Mouse (Mus musculus) cerebellum, postnatal 36 days (tissue): ENCODE data around the gene Slc15a5.
A peak's percentile ranks its signal among the peaks of the same experiment; 100 is the strongest.

Experiments used
- DNase-seq, 2 experiments: peaks; one replicate each; pipeline ENCODE4 v3.0.0; 2021 to 2022; ENCODE audit warnings: mixed read lengths in 2 of 2

The Slc15a5 gene

GRCm38 (mm10) chr6:138054956-138055355, 24.8 kb downstream of the Slc15a5 start:
- no peak for DNase-seq

DNA sequence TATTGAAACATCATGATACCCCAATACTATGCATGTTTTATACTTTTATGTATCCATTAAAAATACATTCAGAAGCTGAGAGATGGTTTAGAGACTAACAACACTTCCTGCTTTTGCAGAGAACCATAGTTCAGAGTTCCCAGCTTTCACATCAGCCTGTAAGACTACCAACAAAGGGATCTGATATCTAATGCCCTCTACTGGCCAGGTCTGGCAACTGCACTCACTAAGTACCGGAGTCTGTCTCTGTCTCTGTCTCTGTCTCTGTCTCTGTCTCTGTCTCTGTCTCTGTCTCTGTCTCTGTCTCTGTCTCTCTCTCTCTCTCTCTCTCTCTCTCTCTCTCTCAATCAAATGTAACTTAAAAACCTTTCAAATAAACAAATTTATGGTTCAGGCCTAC, 25.6 kb downstream of the Slc15a5 start:
- DNase-seq: peak in 1 of 2 experiments; percentile 3

GRCm38 (mm10) chr6:138053686-138054085, 26.0 kb downstream of the Slc15a5 start:
- DNase-seq: no peak

DNA sequence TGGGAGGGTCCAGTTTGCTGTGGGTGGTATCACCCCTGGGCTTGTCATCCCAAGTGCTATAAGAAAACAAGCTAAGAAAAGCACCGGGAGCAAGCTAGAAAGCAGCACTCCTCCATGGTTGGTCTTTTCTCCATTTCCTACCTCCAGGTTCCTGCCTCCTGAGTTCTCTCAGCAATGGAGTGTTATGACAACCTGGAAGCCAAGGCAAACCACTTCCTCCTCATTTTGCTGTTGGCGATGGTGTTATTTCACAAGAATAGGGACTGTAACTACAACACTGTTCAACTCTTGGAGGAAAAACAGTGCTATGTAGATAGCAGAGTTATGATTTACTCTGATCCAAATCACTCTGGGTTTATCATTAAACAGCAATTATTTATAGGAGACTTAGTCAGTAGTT, 34.4 kb downstream of the Slc15a5 start:
- no peak for DNase-seq

- DNase-seq: no peak
Measured at GRCm38 (mm10) chr6:138042891-138043290, 36.8 kb downstream of the Slc15a5 start.

GRCm38 (mm10) chr6:138041865-138042264, 37.9 kb downstream of the Slc15a5 start:
- DNase-seq: no peak

DNA sequence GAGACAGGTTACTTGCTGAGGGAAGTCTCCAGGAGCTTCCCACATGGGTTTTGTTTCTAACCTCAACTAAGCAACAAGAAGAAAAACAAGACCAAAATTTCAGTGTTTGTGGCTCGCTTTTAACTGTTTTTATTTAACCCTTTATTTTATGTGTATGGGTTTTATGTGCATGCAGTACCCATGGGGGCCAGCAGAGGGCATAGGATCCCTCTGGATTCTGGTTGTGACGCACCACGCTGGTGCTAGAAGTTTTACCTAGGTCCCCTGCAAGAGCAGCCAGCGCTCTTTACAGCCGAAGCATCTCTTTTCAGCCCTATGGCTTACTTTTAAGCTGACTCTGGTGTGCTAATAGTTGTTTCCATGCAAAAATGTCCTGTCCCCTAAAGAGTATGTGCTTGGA, 42.1 kb downstream of the Slc15a5 start:
- no peak for DNase-seq

GRCm38 (mm10) chr6:138036891-138037290, 42.8 kb downstream of the Slc15a5 start:
- no peak for DNase-seq

DNA sequence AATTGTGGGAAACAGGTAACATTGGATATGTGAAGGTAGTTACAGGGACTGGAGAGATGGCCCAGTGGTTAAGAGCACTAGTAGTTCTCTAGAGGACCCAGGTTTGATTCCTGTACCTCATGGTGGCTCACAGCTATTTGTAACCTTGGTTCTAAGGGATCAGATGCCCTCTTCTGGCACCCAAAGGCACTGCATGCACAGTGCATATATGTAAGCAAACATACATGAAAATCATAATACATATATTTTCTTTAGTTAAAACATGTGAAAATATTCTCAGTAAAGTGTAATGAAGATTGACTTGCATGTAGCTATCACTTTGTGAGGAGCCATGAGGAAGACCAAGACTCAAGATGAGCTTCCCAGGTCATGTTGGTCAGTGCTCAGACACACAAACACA, 62.8 kb downstream of the Slc15a5 start:
- no peak for DNase-seq

DNA sequence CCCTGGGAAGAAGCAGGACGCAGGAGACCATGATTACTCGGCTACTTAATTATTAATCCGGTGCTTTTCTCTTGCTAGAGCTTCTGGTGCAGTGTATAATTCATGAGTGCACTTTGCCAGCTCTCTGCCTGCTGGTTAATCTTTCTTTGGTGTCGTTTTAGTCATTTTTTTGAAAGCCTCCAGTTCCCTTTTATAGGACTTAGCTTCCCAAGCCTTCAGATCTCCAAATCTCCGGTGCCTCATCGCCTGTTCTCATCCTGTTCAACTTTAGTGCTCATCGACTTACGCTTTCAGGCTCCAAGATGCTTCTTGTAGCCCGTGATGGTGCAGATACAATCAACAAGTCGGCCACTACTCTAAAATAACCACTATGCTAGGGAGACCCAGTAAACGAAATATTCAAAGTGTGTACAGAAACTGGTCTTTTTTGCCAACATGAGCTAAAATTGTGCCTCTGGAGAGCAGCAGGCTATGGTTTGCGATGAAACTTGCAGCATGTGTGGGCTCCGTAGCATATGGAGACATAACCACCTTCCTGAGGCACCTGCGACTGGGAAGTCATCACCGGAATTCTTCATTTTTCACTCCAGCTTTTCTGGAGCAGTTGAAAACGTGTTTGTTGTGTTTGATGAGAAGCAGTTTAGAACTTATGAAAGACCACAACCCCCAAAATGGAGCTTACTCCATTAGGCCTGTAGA, 64.6 kb downstream of the Slc15a5 start:
- DNase-seq: no peak

- no peak for DNase-seq
Measured at GRCm38 (mm10) chr6:138011955-138012354, 67.8 kb downstream of the Slc15a5 start.

DNA sequence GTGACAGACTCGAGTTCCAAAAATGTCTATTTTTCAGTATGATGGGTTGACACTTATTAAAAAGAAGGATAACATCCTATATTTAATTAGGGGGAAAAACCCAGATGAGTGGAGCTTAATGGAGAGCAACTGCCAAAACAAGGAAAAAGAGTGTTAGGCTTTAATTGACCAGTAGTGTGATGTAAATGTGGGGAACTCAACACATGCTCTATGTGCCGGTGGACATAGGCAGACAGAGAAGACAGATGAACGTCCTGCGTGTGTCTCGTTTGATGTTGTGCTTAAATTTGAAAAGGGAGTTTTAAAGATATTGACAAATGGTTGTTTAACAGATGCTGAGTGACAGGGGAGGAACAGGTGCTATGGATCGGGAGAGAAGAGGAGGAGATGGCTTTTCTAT, 72.0 kb downstream of the Slc15a5 start:
- no peak for DNase-seq

DNA sequence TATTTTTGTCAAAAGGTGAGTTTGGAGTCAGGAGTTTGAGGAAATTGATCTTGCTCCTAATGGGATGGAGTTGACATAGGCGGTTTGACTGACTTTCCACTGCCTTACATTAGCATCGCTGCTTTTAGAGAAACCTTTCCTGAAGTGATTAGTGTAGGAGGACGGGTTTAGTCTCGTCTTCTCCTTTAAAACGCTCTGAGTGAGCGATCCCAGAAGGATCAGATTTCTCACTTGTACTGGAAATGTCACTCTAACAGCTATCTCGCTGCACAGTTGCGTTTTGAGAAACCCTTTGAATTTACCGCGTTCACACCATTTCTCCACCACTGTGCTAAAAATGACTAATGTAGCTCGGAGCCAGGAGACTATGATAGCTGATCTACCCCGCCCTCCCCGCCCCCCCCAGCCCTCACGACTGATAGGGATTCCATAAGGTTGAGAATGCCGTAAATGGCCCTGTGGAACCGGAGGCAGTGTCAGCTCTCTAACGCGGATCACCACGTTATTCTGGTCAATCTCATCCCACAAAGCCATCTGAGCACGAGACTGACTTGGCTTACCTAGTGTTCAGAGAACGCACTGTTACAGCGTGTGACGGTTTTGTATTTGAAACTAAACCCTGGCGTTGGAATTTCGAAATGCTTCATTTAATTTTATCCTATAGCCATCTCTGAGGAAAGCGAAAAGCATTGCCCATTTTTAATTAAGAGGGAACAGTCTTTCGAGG, 73.0 kb downstream of the Slc15a5 start:
- DNase-seq: no peak

- no peak for DNase-seq
Measured at GRCm38 (mm10) chr6:137989853-137990252, 89.9 kb downstream of the Slc15a5 start.

DNA sequence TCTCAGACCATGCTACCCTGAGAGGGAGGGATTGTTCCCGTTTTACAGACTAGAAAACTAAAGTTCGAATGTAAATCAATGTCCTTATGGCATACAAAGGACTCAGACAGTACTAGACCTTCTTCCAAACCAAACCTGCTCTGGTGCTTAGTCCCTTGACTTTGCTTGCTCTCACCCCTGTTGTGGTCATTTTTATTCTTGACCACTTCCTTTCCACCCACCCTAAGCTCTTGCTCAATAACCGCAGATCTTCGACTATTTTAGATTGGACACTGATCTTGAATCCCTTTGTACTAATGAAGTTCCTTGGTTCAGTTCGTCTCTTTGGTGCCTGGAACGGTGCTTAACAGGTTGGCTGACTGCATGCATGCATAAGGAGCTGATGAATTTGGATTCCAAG, 94.5 kb downstream of the Slc15a5 start:
- DNase-seq: no peak

GRCm38 (mm10) chr6:137982195-137982737, 97.5 kb downstream of the Slc15a5 start:
- no peak for DNase-seq

DNA sequence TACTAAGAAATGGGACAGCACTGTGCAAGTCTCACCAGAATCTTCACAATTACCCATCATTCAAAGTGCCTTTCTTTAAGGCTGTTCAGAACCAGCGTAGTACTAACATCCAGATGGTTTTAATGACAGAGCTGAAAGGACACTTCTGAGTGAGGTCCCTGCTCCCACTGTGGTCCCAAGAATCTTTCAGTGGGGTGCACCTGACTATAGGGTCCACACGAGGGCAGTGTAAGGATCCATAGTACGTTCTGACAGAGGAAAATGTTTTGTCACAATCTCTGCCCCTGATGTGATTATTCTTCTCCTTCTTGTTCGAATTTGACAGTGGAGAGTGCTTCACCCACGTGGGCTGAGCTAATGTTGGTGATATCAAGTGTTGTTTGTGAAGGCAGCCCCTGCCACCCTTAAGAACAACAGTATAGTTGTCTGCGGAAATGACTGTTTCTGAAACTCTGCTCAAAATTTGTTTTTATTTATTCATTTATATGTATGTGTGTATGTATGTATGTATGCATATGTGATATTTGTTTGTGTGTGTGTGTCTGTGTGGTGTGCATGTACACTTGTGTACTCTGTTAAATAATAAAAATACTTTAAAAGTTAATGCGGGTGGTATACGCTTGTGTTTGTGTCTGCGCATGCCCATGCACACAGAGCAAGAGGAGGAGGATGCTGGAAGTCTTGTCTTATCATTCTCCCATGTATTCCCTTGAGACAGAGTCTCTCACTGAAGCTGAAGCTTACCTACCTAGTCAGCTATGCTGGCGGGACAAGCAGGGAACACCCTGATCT, 98.6 kb downstream of the Slc15a5 start:
- no peak for DNase-seq

DNA sequence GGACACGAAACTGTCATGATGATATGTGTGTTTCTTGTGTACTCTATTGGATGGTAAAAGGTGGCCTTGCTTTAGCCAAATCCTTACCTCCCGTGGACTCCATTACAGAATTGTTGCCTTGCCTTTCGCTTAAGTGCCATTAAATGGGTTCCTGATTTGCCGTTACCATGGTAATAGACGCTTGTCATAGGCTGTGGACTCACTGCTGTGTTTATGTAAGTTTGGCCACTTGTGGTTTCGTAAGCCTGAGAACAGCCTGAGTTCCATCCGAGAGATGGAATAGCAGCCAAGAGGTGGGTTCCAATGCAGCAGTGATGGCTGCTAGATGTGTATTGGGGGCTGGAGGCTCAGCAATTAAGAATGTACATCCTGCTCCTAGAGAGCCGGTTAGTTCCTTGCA, 99.3 kb downstream of the Slc15a5 start:
- DNase-seq: no peak

- DNase-seq: no peak
Measured at GRCm38 (mm10) chr6:137979802-137980201, 99.9 kb downstream of the Slc15a5 start.

DNA sequence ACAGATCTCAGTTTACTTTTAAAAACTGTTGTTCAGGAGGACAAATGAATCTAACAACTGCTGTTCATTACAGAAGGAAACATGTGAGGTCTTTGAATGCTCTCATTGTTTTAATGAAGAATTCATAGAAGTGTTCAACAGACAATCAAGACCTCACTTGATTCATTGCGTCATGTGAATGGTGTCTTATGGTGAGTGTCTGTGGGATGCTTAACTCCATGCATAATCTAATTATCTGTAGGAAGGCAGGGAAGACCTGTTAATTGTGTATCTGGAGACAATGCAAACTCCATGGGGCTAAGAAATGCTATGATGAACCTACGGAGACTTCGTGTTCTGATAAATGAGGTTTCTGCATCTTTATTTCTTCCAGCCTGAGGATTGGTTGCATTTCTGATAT, 103.7 kb downstream of the Slc15a5 start:
- no peak for DNase-seq

GRCm38 (mm10) chr6:137963703-137964102, 116.0 kb downstream of the Slc15a5 start:
- no peak for DNase-seq

DNA sequence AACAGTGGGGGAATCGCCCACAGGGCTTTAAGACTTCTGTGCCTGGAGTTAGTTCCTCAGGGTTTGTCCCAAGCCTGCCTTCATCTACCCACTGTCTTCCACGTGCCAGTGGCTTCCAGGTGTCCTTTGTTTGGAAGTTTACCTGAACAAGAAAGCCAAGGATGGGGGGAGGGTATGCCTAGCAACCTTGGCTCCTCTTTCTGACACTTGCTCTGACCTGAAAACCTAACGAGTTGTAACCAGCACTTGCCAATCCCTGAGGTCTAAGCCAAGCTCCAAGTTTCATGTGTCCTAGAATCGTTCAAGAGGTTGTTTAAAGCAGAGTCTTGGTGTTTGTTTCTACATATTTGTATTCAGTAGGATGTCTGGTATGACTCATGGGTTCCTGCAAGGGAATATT, 116.9 kb downstream of the Slc15a5 start:
- no peak for DNase-seq

DNA sequence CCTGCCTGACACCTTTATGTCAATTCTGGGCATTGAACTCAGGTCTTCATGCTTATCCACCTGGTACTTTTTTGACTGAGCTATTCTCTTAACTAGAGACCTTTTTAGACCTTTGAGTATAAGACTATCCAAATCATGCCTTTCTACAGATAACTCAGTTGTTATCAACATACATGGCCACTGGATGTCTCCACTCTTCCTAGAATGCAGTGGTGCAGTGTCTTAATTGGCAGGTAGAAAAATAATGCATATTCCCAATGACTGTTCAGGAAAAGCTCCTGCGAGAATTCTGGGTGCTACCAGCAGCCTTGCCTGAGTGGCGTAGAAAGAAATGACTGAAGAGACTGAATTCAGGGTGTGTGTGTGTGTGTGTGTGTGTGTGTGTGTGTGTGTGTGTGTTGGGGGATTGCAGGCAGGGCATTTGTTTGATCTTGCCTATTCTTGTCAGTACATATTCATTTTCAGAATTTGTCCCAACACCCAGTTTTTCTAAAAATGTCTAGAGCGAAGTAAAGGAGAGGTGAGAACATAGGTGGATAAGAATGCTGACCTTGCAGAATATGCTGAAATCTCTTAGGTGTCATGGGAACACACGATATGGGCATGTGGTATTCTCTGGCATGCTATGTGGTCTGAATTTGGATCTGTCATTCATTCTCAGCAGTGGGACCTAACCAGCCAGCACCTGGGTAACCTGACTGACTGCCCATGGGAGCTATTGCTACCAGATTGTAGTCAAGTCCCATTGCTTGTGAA, 119.5 kb downstream of the Slc15a5 start:
- no peak for DNase-seq
